Mouse (Mus musculus): ENCODE results near the gene Cav3.

DNA sequence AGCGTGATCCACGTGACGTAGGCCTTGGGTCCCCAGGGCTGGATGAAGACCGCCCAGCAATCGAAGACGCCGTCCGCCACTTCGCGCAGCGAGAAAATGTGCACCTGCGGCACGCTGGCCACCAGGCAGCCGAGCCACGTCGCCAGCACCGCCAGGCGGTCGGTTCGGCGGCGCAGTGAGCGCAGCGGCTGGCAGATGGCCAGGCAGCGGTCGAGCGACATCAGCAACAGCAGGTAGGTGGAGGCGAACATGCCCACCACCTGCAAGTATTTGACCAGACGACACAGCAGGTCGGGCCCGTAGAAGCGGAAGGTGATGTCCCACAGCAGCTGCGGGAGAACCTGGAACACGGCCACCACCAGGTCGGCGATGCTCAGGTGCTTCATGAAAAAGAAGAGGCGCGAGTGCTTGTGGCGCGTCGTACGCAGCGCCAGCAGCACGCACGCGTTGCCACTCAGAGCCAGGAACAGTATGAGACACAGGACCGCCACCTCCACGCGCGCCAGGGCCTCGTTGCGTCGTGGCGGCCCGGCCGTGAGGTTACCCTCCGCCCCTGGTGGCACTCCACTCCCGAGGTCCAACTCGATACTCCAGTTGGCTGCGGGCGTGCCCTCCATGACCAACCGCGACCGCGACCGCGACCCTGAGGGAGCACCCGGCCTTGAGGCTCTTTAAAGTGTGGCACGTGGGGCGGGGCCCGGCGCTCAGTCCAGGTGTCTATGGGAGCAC is 30.0 kb downstream of the Cav3 start:
- no peak for TF ChIP-seq EP300 (IDR thresholded peaks at IDR 0.05; ENCODE audit: low read depth)
- TF ChIP-seq CTCF (IDR thresholded peaks at IDR 0.05; ENCODE audit: low read depth) = no peak

Data from liver, embryonic 14.5 days (tissue).